Mouse (Mus musculus): ENCODE results near the gene Gipc3.

Gipc3 gene

DNA sequence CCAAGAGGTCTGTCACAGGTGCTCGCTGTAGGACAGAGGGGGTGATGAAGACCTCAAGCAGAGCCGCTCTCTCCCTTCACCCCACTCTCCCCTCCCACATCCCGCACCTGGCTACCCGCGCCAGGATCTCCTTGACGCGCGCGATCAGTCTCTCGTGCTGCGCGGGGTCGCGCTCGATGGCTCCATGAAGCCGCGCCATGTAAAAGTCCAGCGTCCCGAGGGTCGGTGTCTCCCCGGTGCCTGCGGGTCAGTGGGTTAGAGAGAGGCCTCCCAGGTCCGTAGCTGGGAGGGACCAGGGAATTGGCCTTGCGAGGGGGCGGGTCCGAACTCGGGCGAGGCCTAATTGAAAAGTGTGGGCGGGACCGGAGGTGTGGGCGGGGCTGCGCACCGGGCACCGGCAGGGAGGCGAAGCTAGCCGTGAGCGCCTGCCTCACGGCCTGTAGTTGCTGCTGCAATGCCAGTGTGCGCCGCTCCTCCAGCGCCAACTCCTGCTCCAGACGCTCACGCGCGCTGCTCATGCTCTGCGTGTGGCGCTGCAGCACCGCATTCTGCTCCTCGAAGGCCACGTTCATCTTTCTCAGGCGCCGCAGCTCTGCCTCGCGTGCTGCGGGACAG is 3.5 kb upstream of the Gipc3 start:
- DNase-seq (ENCODE audit: low read depth, low spot score): peak; percentile 22

DNA sequence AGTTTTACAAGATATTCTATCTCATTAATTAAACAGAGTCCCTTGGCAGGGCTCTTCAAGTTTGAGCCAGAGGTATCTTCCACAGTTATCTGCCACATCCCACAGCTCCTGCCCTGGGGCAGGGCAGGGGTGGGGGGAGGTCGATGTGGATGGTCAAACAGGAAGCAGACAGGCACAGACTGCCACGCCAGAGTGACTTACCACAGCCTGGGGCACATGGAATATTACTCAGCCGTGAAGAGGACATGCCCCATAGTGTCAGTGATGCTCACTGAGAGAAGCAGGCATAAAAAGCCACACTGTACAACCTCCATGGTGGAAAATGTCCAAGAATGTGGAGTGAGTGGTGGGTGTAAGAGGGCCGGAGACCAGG is 2.1 kb upstream of the Gipc3 start:
- DNase-seq (ENCODE audit: low read depth, low spot score): no peak

DNA sequence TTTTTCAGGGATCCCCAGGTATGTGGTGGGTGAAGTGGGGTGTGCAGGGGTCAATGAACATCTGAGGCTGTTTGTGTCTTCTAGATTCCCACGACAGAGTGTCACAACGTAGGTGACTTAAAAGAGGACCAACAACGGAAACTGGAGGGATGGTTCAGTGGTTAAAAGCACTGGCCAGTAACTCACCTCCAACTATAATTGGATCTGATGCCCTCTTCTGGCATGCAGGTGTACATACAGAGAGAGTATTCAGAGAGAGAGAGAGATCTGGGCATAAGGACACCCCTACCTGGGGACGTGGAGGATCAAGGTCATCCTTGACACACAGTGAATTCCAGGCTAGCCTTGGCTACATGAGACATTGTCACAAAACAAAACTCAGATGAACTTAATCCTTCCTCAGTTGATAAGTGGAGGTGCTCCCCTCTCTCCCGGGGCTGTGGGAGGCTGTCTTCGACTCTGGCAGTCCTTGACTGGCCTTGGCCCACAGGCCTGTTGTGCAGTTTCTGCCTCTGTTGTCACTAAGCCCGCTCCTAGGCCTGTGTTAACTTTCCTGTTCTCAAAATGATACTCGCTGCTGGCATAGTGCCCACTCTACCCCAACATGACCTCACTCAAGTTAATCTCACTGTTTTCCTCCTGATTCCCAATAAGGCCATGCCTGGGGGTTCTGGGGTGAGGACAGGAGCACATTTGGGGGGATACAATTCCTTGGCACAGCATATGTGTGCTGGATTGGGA is 1.5 kb upstream of the Gipc3 start:
- DNase-seq (ENCODE audit: low read depth, low spot score): no peak

DNA sequence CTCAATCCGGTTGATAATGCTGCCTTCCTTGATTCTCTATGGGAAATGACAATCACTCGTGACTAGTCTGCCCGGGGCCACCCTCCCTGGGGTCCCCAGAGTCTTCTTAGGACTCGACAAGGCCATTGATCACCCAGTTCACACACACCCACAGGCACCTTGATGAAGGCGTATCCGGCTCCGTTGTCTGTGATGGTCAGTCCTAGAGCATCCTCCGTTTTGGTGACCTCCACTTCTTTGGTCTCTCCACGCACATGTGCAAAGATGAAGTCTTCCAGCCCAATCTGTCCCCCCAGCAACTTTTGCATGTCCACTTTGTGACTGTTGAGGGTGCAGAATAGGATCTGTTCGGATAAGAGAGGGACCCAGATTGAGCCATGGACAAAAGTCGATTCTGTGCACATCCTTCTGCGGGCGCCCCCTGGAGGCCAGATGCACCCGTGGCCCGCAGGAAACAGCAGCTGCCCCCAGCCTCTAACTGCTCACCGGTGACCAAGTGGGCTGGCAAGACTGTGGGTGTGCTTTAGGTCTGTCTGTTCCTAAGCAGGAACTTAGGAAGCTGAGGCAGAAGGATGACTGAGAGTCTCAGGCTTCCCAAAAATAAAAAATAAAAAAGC is 1.6 kb downstream of the Gipc3 start:
- no peak for DNase-seq (ENCODE audit: low read depth, low spot score)

DNA sequence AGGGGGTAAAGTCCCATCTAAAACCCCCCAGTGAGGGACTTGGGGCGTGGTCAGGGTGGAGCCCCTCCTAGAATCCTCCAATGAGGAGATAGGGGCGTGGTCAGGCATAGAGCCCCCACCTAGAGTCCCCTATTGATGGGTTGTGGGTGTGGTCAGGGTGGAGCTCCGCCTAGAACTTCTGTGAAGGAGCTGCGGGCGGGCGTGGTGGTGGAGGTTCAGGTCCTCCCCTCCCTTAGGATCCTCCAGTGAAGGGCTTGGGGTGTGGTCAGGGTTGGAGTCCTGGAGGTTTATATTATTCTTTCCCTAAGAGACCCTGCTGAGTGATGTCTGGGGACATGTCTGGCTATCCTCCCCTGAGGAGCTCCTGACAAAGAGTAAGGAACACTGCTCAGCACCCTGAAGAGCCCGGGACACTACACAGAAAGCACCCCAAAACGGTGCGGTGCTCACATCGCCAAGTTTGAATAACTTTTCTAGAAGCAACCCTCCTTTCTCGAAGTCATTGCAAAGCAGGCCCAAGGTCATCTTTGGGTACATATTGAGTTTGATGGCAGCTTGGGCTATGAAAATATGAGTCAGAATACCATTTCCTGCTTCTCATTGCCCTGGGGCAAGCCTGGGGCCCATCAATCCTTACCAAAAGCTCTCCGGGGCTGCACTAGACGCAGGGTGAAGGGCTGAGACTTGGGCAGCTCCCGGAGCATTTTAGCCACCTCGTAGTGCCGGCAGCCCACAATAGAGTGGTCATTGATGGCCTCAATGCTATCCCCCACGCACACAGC is 2.3 kb downstream of the Gipc3 start:
- no peak for DNase-seq (ENCODE audit: low read depth, low spot score)

DNA sequence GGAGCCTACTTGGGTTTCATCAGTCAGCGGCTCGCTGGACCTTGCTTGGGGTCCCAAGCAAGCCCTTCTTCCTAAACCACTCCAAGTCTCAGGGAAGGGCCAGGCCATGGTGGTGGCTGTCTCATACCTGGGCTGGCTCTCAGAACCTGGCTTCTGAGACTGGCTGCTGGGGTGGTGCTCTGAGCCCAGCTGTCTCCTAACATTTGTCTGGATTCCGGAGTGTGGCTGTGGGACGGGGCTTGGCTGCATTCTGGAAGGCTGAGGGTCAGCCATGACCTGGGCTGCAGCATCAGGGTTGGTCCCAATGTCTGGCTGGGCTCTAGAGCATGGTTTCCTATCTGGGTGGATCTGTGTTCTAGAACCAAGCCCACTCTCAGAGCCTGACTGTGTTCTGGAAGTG is 6.5 kb downstream of the Gipc3 start:
- DNase-seq (ENCODE audit: low read depth, low spot score): no peak

DNA sequence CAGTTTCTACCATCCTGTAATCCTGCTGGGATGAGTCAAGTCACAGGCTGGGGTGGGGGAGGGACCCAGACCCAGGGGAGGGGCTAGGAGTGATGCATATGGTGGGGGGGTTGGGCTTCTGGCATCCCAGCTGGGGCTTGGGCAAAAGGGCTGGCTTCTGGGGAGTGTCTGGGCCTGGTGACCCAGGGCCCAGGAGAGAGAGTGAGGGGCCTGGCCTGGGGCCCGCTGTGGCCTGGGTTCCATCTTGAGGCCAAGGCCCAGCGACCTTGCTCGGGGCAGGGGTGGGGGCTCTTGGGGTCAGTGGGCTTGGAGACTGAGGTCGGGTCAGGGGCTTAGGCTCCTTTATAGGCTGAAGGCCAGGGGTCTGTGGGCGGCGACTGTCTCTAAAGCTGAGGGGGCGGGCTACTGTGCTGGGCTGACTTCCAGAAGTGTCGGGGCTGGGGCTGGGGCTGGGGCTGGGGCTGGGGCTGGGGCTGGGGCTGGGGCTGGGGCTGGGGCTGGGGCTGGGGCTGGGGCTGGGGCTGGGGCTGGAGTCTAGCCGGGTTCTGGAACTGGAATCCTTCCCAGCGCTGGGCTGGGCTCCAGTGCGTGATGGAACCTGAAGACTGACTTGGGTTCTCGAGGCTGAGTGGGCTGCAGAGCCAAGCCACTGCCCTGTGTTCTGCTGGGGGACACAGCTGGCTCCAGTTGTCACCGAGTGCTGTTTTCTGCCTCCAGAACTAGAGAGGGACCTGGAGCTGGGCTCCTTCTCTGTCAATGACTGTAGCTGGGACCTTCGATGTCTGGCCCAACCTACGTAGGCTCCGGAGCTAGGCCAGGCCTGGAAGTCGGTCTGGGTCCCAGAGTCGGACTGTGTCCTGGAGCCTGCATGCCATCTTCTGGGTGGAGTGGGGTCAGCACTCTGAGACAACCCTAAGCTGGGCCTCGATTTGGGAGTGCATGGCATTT is 7.4 kb downstream of the Gipc3 start:
- DNase-seq (ENCODE audit: low read depth, low spot score): no peak

DNA sequence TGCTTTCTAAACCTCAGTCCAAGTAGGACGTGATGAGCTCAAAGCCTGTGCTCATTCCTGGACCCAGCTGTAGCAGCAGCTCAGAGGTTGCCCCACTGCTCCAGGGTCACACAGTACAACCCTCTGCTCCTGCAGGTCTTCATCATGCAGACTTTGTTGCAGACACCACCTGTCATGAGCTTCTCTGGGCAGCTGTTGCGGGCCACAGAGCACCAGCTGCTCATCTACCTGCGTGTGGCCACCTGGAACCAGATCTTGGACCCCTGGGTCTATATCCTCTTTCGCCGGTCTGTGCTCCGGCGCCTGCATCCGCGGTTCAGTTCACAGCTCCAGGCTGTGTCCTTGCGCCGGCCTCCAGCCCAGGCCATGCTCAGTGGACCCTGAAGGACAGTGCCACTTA is 8.7 kb downstream of the Gipc3 start:
- DNase-seq (ENCODE audit: low read depth, low spot score): no peak

DNA sequence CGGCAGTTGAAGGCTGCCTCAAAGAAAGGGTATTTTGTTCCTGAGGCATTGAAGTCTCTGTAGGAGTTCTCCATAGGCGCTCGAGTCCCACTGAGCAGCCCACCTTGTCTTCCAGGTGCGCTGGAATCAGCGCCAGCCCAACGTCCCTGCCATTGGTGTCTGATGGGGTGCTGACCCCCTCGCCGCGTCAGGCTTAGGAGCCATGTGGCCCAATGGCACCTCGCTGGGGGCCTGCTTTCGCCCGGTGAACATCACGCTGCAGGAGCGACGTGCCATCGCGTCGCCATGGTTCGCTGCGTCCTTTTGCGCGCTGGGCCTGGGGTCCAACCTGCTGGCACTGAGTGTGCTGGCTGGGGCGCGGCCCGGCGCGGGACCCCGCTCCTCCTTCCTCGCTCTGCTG is 10.8 kb downstream of the Gipc3 start:
- DNase-seq (ENCODE audit: low read depth, low spot score): no peak

DNA sequence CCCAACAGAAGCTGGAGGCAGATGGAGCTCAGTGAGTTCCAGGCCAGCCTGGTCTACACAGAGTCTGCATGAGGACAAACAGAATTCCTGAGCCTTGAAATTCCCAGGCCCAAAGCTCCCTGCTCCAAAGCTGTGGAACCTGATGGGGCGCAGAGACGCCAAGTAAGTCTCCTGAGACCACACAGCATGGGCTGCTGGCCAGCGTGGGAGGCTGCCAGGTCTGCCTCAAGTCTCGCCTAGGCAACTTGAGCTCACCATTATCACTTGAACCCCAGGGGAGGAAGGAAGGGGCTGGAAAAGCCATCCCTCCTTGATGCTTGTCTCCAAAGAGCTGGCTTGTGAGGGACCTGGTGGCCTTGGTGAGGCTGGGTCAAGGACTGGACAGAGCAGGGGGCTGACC is 13.1 kb downstream of the Gipc3 start:
- no peak for DNase-seq (ENCODE audit: low read depth, low spot score)

DNA sequence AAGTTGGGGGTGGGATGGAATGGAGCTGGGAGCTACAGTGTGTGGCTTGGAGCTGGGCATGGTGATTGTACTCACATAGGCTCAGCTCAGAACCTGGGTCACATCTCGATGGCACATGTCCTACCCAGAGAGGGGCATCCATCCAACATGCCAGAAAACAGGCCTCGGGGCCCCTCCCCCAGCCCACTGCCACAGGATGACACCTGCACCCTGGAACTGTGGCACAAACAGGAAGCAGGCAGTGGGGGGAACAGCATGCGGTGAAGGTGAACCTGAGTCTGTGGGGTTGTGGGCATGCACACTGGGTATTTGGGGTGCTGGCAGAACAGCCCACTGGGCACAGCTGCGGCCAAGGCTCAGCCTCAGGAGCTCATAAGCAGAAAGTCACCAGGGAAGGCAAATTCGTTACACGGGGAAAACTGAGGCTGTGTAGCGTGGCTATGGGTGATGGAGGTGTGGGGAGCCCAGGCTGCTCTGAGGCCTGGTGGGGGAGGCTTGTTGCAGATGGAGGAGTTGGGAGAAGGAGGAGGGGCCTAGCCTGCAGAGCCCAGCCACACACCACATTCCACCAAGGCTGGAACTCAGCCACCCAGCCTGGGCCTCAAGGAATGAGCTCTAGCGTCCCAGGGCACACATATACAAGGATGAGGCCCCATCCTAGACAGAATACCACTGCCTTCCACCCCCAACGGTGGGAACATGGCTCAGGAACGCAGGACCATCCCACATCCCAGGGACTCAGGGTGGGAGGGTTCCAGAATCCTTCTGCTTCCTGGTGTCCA is 13.7 kb downstream of the Gipc3 start:
- no peak for DNase-seq (ENCODE audit: low read depth, low spot score)

DNA sequence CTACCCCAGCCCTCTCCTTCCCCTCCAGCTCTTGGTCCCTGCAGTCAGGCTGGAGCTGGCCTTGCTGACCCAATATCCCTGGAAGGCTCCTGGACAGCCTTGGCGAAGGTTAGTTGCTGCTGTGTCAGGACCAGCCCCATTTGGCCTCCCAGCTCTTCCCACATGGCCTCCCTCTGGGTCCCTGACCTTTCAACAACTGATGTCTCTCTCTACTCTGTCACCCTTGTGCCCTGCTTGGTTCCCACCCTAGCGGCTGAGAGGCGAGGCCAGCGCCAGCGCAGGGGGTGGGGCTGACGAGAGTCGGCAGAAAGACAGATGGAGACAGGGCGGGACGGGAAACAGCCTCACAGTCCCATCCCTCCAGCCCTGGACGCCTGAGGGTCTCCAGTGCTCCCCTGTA is 14.7 kb downstream of the Gipc3 start, which contains the start of gene Tbxa2r:
Gene Tbxa2r (plus strand): TSS at position 346 of the 400 bp plus-strand sequence.
- no peak for DNase-seq (ENCODE audit: low read depth, low spot score)

DNA sequence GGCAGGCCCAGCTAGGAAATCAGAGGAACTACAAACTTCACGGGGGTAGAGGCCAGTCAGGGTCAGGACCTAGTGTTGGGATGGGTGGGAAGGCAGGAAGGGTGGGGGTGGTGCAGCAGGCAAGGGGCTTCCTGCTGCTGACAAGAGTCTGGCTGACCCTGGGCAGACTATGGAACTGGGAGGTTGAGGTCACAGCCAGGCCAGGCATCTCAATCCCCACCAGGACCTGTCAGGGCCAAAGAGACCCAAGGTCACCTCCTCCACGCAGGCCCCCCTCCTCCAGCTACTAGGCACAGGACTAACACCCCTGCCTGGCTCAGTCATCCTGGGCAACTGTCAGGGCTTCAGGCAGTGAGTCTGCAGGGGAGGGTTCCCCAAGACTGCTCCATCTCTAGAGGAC is 15.1 kb downstream of the Gipc3 start:
- DNase-seq (ENCODE audit: low read depth, low spot score): no peak

DNA sequence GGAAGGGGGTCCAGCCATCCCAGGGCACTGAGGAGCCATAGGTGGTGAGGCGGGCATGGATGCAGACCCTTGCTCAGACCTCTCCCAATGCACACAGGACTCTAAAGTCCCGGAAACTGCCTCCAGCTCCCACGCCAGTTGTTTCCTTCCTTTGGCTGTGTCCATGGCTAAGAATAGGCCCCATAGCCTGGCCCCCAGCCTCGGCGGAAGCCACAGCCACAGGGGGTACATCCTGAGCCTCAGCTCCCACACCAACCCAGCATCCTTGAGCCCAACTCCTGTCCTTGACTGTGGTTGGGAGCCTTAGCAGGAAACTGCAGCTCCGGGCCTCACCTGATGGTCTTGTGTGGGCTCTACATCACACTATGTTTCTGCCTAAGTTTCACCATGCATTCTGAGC is 16.2 kb downstream of the Gipc3 start:
- DNase-seq (ENCODE audit: low read depth, low spot score): no peak

DNA sequence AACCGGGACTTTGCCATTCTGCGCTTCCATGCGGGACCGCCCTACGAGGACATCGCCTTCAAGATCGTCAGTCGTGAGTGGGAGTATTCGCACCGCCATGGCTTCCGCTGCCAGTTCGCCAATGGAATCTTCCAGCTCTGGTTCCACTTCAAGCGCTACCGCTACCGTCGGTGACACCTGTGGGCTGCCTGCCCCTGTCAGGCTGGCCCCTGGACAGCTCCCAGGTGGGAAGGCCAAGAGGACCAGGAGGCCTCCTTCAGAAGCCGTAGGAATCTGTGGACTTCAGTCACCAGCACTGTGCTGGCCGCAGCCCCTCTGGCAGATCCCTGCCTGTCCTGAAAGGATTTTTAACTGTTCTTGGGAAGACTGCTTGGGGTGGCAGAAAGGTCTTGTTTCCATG is 17.3 kb downstream of the Gipc3 start:
- DNase-seq (ENCODE audit: low read depth, low spot score): no peak

DNA sequence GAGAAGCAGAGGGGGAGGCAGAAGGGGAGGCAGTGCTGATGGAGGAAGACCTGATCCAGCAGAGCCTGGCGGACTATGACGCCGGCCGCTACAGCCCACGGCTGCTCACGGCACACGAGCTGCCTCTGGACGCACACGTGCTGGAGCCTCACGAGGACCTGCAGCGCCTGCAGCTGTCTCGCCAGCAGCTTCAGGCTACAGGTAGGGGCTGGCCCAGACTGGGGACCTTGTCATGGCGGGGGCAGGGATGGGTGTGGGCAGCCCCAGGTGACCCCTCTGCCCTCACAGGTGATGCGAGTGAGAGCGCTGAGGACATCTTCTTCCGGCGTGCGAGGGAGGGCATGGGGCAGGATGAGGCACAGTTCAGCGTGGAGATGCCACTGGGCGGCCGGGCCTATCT is 17.9 kb downstream of the Gipc3 start:
- no peak for DNase-seq (ENCODE audit: low read depth, low spot score)

DNA sequence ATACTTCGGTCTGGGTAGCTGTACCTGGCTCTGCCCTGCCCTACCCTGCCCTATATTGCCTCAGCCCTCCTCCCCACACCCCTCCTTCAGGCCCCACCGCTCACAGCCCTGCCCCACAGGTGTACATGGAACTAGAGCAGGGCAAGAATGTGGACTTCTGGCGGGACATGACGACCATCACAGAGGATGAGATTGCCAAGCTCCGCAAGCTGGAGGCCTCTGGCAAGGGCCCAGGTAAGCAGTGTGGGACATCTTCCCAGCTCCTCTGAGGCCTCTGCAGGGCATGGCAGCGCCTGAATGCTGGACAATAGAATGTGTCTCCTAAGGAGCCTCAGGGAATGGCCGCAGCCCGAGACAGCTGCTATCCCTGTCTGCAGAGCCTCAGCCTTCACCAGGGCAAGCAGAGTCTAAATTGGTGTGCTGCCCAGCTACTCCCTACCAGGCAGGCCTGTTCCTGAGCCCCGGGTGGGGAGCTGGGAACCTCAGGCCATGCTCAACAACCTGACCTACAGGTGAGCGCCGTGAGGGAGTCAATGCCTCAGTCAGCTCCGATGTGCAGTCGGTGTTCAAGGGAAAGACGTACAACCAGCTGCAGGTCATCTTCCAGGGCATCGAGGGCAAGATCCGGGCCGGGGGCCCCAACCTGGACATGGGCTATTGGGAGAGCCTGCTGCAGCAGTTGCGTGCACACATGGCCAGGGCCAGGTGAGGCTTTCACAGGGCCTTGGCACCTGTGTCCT is 19.1 kb downstream of the Gipc3 start:
- DNase-seq (ENCODE audit: low read depth, low spot score): no peak

DNA sequence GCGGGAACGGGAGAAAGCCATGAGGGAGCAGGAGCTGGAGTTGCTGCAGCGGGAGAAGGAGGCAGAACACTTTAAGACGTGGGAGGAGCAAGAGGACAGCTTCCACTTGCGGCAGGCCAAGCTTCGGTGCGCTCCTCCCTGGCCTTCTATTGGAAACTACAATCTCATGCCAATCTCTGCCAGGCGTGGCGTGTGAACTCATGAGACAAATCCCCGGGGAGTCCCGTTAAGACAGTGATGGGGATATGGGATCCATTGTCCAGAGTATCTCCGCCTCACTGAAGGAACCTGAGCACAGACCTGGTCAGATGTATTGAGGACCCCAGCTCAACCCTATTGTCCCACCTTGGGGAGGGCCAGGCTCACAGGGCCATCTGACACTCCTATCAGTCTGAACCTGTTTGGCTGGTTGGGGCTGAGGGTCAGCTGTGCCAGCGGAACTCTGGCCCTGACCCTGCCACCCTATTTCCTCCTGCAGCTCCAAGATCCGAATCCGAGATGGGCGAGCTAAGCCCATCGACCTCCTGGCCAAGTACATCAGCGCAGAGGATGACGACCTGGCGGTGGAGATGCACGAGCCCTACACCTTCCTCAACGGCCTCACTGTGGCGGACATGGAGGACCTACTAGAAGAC is 19.8 kb downstream of the Gipc3 start:
- DNase-seq (ENCODE audit: low read depth, low spot score): no peak

DNA sequence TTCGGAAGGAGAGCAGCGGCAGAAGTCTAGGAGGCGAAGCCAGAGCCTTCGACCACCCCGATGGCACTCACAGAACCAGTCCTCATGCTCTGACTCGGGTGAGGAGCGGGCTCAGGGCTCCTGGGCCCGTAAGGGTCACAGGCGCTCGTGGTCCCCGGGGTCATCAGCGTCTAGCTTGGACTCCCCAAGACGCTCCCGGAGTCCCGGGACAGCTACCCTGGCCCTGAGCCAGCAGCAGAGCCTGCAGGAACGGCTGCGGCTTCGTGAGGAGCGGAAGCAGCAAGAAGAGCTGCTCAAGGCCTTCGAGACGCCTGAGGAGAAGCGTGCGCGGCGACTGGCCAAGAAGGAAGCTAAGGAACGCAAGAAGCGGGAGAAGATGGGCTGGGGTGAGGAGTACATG is 20.6 kb downstream of the Gipc3 start:
- DNase-seq (ENCODE audit: low read depth, low spot score): no peak

Data from brain, embryonic 18.5 days (tissue).